Comparison of ENCODE assay signal across 12 mouse cellular contexts in the genomic region with DNA sequence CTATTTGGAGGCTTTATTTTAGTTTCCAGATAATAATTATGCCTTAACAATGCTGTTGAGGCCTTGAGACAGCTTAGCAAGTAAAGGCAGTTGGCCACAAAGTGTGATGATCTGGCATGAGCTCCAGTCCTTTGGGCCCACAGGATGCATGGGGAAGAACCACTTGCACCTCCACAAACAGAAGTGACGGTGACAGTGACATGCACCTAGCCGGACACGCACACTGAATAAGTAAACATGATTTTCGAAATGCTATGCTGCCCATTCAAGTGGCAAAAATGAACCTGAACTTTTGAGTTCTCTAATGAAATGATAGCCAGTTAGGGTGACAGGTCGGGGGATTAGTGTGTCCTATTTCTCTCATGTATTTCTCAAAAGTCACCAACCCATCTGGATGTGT. TPM values are rescaled to one million over a fixed set of nuclear protein-coding genes. Genes with fewer than 3 reads are reported as not detected.
DNase-seq lines count a peak whose midpoint lies in the region; ATAC-seq and TF ChIP-seq lines count a peak whose summit lies in the region.
"Had no signal": no experiment of that assay in that cellular context is flagged by ENCODE, and none has a peak within 500 bp of the region (broad histone marks: within the 10 kb centered on the region; RNA-seq: fewer than 3 reads in every experiment).

No protein-coding gene starts in this region.

- intact Hi-C loops in heart, postnatal 25 days (cut with DNase I), result loop anchor here (10.0 kb wide), 2 partner anchors 764 to 1476 kb away; a partner anchor contains a TSS

- H3K27ac ChIP-seq in heart, embryonic 10.5 days, result peak overlapping the region; percentile 91; the same call in 1 of the 2 replicates
- no peak overlapping the region for H3K27ac ChIP-seq in lung, embryonic 14.5 days (ENCODE audit: low read depth)
- no peak overlapping the region for H3K27ac ChIP-seq in hindbrain, embryonic 14.5 days
- no peak overlapping the region for H3K27ac ChIP-seq in stomach, embryonic 16.5 days (ENCODE audit: low read length)

- 61% methylated on average over 5 of the region's 5 CpGs for WGBS in heart, embryonic 10.5 days
- WGBS in lung, embryonic 14.5 days, result 81% methylated on average over 5 of the region's 5 CpGs
- 74% methylated on average over 5 of the region's 5 CpGs for WGBS in hindbrain, embryonic 14.5 days
- WGBS in stomach, embryonic 16.5 days, result 85% methylated on average over 5 of the region's 5 CpGs

- no peaks in the 10 kb centered on the region for H3K9me3 ChIP-seq in heart, embryonic 10.5 days
- no peaks in the 10 kb centered on the region for H3K9me3 ChIP-seq in lung, embryonic 14.5 days (ENCODE audit: low read depth, low read length)
- no peaks in the 10 kb centered on the region for H3K9me3 ChIP-seq in hindbrain, embryonic 14.5 days (ENCODE audit: control insufficient read depth, low read length)
- no peaks in the 10 kb centered on the region for H3K9me3 ChIP-seq in stomach, embryonic 16.5 days (replicated peaks; ENCODE audit: control insufficient read depth, low read length)

- peaks cover 10% of the 10 kb centered on the region for H3K4me1 ChIP-seq in heart, embryonic 10.5 days
- H3K4me1 ChIP-seq in lung, embryonic 14.5 days (ENCODE audit: insufficient read depth), result no peaks in the 10 kb centered on the region
- peaks cover 22% of the 10 kb centered on the region for H3K4me1 ChIP-seq in hindbrain, embryonic 14.5 days (replicated peaks; ENCODE audit: control insufficient read depth, insufficient read depth, low read length)
- H3K4me1 ChIP-seq in stomach, embryonic 16.5 days (ENCODE audit: control insufficient read depth, insufficient read depth, low read length), result peaks cover 19% of the 10 kb centered on the region

- TF ChIP-seq CTCF in lung, embryonic 14.5 days (IDR thresholded peaks at IDR 0.05; ENCODE audit: low read depth), result no peak

- no peak for ATAC-seq in lung, embryonic 14.5 days (ENCODE audit: insufficient read depth)
- ATAC-seq in hindbrain, embryonic 14.5 days (ENCODE audit: low FRiP score), result no peak
- ATAC-seq in stomach, embryonic 16.5 days (ENCODE audit: insufficient read depth, low FRiP score), result no peak
- ATAC-seq: lung, postnatal 0 days had no signal

- H3K36me3 ChIP-seq in heart, embryonic 10.5 days, result peaks cover 17% of the 10 kb centered on the region; the same call in 1 of the 2 replicates
- no peaks in the 10 kb centered on the region for H3K36me3 ChIP-seq in lung, embryonic 14.5 days (ENCODE audit: insufficient read depth)
- no peaks in the 10 kb centered on the region for H3K36me3 ChIP-seq in hindbrain, embryonic 14.5 days (replicated peaks; ENCODE audit: control insufficient read depth, insufficient read depth)
- H3K36me3 ChIP-seq in stomach, embryonic 16.5 days (ENCODE audit: control insufficient read depth, insufficient read depth, low read length), result no peaks in the 10 kb centered on the region

- H3K4me2 ChIP-seq in lung, embryonic 14.5 days, result peak overlapping the region; percentile 88; the same call in 1 of the 2 replicates
- H3K4me2 ChIP-seq in hindbrain, embryonic 14.5 days (replicated peaks), result peak overlapping the region; percentile 89
- H3K4me2 ChIP-seq in stomach, embryonic 16.5 days (ENCODE audit: low read depth, low read length), result no peak overlapping the region

- peak overlapping the region; percentile 84 for H3K4me3 ChIP-seq in heart, embryonic 10.5 days
- no peak overlapping the region; the same call in 1 of the 2 replicates for H3K4me3 ChIP-seq in lung, embryonic 14.5 days (ENCODE audit: low read depth, low read length)
- H3K4me3 ChIP-seq in hindbrain, embryonic 14.5 days (replicated peaks; ENCODE audit: low read length), result peak overlapping the region; percentile 62; the same call in 1 of the 2 replicates
- H3K4me3 ChIP-seq in stomach, embryonic 16.5 days (replicated peaks; ENCODE audit: low read length), result peak overlapping the region; percentile 16; the same call in 1 of the 2 replicates

- no peak overlapping the region for H3K9ac ChIP-seq in lung, embryonic 14.5 days
- H3K9ac ChIP-seq in hindbrain, embryonic 14.5 days, result no peak overlapping the region
- H3K9ac ChIP-seq in stomach, embryonic 16.5 days (ENCODE audit: low read length), result no peak overlapping the region

- no peaks in the 10 kb centered on the region for H3K27me3 ChIP-seq in heart, embryonic 10.5 days (ENCODE audit: insufficient read depth, poor library complexity, severe bottlenecking)
- H3K27me3 ChIP-seq in lung, embryonic 14.5 days (ENCODE audit: insufficient read depth, low read length), result peaks cover 29% of the 10 kb centered on the region
- H3K27me3 ChIP-seq in hindbrain, embryonic 14.5 days (ENCODE audit: control insufficient read depth, insufficient read depth, low read length), result peaks cover 46% of the 10 kb centered on the region
- H3K27me3 ChIP-seq in stomach, embryonic 16.5 days (ENCODE audit: control insufficient read depth, insufficient read depth, low read length), result peaks cover 13% of the 10 kb centered on the region; the same call in 1 of the 2 replicates

- DNase-seq in heart, embryonic 10.5 days (ENCODE audit: low spot score), result peak; percentile 77
- no peak for DNase-seq in heart, postnatal 25 days (ENCODE audit: low spot score)
- no peak for DNase-seq in lung, embryonic 14.5 days
- DNase-seq in lung, adult 18-20 months, result no peak
- no peak for DNase-seq in hindbrain, embryonic 14.5 days (ENCODE audit: low spot score)
- no peak for DNase-seq in cerebellum, adult 8-10 months
- DNase-seq: adrenal gland, postnatal 14 days; cerebellum, adult 2 months; gastrocnemius, postnatal 14 days; kidney, adult 18-20 months had no signal

RNA-seq across cellular contexts. Expression of a gene that starts 1.8 kb away (rescaled TPM):
- 21.6 and 31.0 TPM in 2 replicates for polyA plus RNA-seq in heart, embryonic 10.5 days (2016; fragmentation: Nextera tagmentation; extraction: Ambion mirVana)
- 1 to 10 TPM; 5.9 to 6.4 TPM for total RNA-seq in heart, postnatal 25 days (2021)
- 1.4 and 2.2 TPM in 2 replicates for polyA plus RNA-seq in lung, embryonic 14.5 days (2014; fragmentation: Nextera tagmentation; extraction: Ambion mirVana)
- 5.3 and 5.6 TPM in 2 replicates for polyA plus RNA-seq in hindbrain, embryonic 14.5 days (2014; fragmentation: Nextera tagmentation; extraction: Ambion mirVana)
- 4.7 and 5.6 TPM in 2 replicates for polyA plus RNA-seq in stomach, embryonic 16.5 days (2015; fragmentation: Nextera tagmentation; extraction: Ambion mirVana)

RNA-seq across cellular contexts. Expression of a gene that starts 37.7 kb away (rescaled TPM):
- 7.1 and 7.3 TPM in 2 replicates for polyA plus RNA-seq in heart, embryonic 10.5 days (2016; fragmentation: Nextera tagmentation; extraction: Ambion mirVana)
- 1 to 10 TPM; 4.2 to 5.3 TPM for total RNA-seq in heart, postnatal 25 days (2021)
- polyA plus RNA-seq in lung, embryonic 14.5 days (2014; fragmentation: Nextera tagmentation; extraction: Ambion mirVana), result 10.7 and 11.5 TPM in 2 replicates
- 23.9 and 26.6 TPM in 2 replicates for polyA plus RNA-seq in hindbrain, embryonic 14.5 days (2014; fragmentation: Nextera tagmentation; extraction: Ambion mirVana)
- polyA plus RNA-seq in stomach, embryonic 16.5 days (2015; fragmentation: Nextera tagmentation; extraction: Ambion mirVana), result 9.6 and 11.9 TPM in 2 replicates
